Mouse (Mus musculus) adrenal gland, postnatal 25 days (tissue): ENCODE measurements around the gene Them5. TPM values are rescaled to one million over a fixed set of nuclear protein-coding genes. Genes with fewer than 3 reads are reported as not detected.

Source experiments
- total RNA-seq: library from RNA; stranded (reverse); gene quantifications from 2 replicates; pipeline ENCODE4 v1.2.3, GENCODE M21; 2021

Them5 gene
- total RNA-seq, 1 experiment from 2014 or later = not detected

Other genes with a start within 250 kb of the Them5 start
- gene Gm10696, start 163.9 kb upstream of the Them5 start, total RNA-seq = not detected in 2 replicates
- not detected in 2 replicates for gene Gm5286, start 145.4 kb upstream of the Them5 start, total RNA-seq
- gene Gm4778, start 78.1 kb upstream of the Them5 start, total RNA-seq = not detected in 2 replicates
- gene Them4, start 32.0 kb upstream of the Them5 start, total RNA-seq = 10.4 and 12.4 TPM in 2 replicates
- 0.49 TPM in 1 of 2 replicates, not detected in the other for gene C2cd4d, start 20.3 kb downstream of the Them5 start, total RNA-seq
- 13.9 and 19.0 TPM in 2 replicates for gene Rorc, start 30.7 kb downstream of the Them5 start, total RNA-seq
- gene Lingo4, start 56.4 kb downstream of the Them5 start, total RNA-seq = 0.76 and 0.90 TPM in 2 replicates
- gene Tdrkh, start 71.2 kb downstream of the Them5 start, total RNA-seq = 8.2 and 10.6 TPM in 2 replicates
- 69.6 and 71.6 TPM in 2 replicates for gene Mrpl9, start 101.2 kb downstream of the Them5 start, total RNA-seq
- not detected in 2 replicates for gene Oaz3, start 101.8 kb downstream of the Them5 start, total RNA-seq
- 17.7 and 28.0 TPM in 2 replicates for gene Celf3, start 136.2 kb downstream of the Them5 start, total RNA-seq
- 2.2 and 4.0 TPM in 2 replicates for gene Riiad1, start 138.2 kb downstream of the Them5 start, total RNA-seq
- 38.0 and 46.1 TPM in 2 replicates for gene Snx27, start 240.6 kb downstream of the Them5 start, total RNA-seq